Mouse (Mus musculus): ENCODE results near the gene Kcnab2.

The Kcnab2 gene

DNA sequence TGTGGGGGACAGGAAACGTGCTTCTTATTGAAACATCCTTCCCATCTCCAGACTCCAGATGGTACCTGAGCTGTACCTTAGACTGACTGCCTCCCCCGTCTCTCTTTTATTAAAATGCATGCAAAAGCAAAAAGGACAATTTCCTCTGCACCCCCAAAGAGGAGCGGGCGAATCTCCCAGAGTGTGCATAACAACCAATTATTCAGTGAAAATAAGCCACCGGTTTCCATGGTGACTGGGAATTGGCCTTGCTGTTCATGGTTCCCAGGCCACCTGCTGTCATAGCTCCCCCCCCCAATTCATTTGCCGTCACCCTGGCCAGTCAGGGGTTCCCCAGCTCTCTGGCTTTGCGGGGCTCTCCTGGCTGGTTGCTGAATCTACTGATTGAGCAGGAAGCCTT is 112.4 kb downstream of the Kcnab2 start:
- no peak for DNase-seq

DNA sequence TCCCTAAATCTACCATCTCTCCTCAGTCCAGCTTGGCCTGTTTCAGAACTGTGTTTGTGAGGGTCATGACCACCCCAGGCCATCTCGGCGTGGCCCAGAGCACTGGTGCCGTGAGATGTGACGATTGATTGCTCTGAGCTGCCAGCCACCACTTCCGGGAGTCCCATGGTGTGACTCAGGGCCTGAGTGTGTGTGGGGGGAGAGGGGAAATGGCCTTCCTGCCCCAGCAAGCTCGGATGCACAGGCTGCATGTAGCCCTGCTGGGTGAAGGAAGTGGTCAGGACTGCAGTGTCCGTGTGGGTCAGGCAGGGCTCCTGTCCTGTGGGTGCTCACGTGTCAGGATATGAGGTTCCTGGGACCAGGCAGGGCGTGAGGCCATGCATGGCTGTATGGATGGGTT is 115.5 kb downstream of the Kcnab2 start:
- no peak for DNase-seq

DNA sequence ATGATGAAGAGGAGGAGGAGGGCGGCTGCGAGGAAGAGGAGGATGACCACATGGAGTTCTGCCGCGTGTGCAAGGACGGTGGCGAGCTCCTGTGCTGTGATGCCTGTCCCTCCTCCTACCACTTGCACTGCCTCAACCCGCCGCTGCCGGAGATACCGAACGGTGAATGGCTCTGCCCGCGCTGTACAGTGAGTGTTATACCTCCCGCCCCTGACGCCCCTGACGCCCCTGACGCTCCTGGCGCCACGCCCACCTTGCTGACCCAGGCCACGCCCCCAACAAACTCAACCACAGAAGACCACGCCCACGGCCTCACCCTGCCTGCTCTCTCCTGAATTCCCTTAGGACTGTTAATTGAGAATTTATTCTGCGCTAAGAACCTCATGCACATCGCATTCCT is 116.8 kb downstream of the Kcnab2 start:
- DNase-seq = peak; percentile 25

- no peak for DNase-seq
Observed at GRCm38 (mm10) chr4:152359700-152360099, 118.0 kb downstream of the Kcnab2 start.

- DNase-seq = no peak
Observed at GRCm38 (mm10) chr4:152355672-152356071, 122.0 kb downstream of the Kcnab2 start.

DNA sequence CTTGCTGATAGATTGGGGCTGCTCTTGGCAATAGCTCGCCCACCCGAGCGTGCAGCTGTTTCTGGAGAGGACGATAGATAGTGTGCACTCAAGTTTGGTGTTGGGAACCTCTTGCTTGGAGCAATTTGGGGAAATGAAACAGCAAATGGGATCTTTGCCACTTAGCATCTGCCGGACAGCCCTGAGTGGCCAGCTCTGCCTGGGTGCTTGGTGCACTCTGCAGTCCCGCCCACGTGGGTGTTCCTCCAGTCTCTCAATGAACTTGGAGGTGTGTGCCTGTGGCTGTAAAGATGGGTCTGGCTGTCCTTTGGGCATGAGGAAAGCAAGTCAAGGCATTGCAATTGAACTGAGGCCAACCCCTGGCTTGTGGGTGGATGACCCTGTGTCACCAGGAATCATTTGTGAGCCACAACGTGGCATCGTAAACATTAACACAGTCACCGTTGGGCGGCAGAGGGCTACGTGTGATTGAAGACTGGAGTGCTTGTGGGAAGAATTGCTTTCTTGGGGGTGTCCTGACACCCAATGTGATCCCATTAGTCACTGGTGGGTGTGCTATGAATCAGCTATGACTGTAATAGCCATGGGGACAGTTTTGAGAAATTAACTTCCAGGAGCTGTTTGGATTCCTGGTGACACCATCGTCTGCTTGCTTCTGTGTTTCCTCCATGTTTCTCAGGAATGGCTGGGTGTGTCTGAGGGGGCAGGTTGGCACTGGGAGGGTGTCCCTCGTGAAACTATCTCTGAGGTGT is 123.6 kb downstream of the Kcnab2 start:
- DNase-seq = no peak

- DNase-seq = no peak
Observed at GRCm38 (mm10) chr4:152351422-152352305, 126.0 kb downstream of the Kcnab2 start.

GRCm38 (mm10) chr4:152350722-152351421 is 126.8 kb downstream of the Kcnab2 start:
- DNase-seq = no peak

DNA sequence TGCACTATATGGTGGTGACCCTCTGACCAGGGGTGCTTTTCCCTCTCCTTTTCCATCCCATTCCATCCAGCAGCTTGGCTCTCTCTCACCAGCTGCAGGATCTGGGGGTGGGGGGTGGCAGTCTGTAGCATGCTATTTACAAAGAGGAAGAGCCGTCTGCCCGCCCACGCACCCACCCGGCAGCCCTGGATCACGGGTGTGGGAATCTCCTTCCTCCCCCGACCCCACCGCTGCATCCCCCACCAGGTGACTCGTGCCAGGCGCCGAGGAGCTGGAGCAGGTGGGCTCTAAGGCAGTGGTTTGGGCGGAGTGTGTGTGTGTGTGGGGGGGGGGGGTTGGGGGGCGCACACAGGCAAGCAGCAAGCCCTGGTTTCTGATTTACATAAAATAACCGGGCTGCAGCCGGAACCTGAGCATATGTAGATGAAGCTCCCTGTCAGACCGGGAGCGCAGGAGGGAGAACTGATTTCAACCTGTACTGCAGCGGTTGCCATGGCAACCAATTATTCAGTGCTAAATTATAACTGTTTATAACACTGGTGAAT is 127.8 kb downstream of the Kcnab2 start:
- DNase-seq = no peak

- DNase-seq = peak; percentile 33
Observed at GRCm38 (mm10) chr4:152345120-152345889, 132.4 kb downstream of the Kcnab2 start.

GRCm38 (mm10) chr4:152344651-152345050 is 133.0 kb downstream of the Kcnab2 start:
- DNase-seq = no peak

- DNase-seq = no peak
Observed at GRCm38 (mm10) chr4:152343296-152343695, 134.4 kb downstream of the Kcnab2 start.

Data from kidney, postnatal 14 days (tissue).